17 mouse cellular contexts compared by ENCODE assay signal in the genomic region with DNA sequence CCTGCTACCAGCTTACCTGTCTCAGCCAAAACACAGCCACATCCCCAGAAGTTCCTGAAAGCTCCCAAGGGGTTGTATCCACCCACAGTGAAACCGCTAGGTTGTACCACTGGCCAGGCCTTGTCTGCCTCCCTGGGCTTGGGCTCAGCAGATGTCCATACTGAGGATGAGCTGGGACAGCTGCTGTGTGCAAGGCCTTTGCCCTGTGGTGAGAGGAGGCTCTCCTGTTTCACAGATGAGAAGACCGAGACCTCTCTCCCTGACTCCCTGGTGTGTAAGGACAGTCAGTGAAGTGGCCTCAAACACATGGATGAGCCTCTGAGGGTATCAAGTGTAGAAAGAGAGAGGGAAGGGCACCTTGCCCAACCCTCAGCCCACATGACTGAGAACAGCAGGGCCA. TPM values are rescaled to one million over a fixed set of nuclear protein-coding genes. Genes with fewer than 3 reads are reported as not detected.
DNase-seq lines count a peak whose midpoint lies in the region; ATAC-seq and TF ChIP-seq lines count a peak whose summit lies in the region.
"Had no signal": no experiment of that assay in that cellular context is flagged by ENCODE, and none has a peak within 500 bp of the region (broad histone marks: within the 10 kb centered on the region; RNA-seq: fewer than 3 reads in every experiment).

No protein-coding gene starts in this region.

- intact Hi-C loops in heart, postnatal 10 days (cut with DNase I) = no loop called here

- WGBS in bone marrow, adult 2 months = 68% methylated on average over 2 of the region's 2 CpGs
- 56% methylated on average over 2 of the region's 2 CpGs for WGBS in liver, embryonic 15.5 days (ENCODE audit: insufficient replicate concordance)

- no peaks in the 10 kb centered on the region for H3K9me3 ChIP-seq in liver, embryonic 15.5 days (replicated peaks)
- H3K9me3 ChIP-seq: midbrain, embryonic 12.5 days; neural tube, embryonic 12.5 days had no signal

- DNase-seq in heart, adult 11 months = peak; percentile 87
- DNase-seq in heart, postnatal 10 days = no peak
- DNase-seq in layer of hippocampus, adult 2 months (ENCODE audit: low spot score in 2 of 2) = no peak
- DNase-seq in layer of hippocampus, adult 18-20 months (ENCODE audit: low spot score in 2 of 2) = no peak
- no peak for DNase-seq in layer of hippocampus, adult 8-10 months (ENCODE audit: low spot score in 2 of 2)
- no peak for DNase-seq in frontal cortex, postnatal 14 days (ENCODE audit: low spot score in 2 of 2)
- DNase-seq: cerebellum, adult 2 months; forebrain, postnatal 0 days; kidney, postnatal 14 days; lung, embryonic 14.5 days had no signal

- no peak overlapping the region for H3K4me3 ChIP-seq in layer of hippocampus, adult 2 months
- H3K4me3 ChIP-seq in bone marrow, adult 2 months (replicated peaks; ENCODE audit: control insufficient read depth, low read depth, low read length) = no peak overlapping the region
- H3K4me3 ChIP-seq in liver, embryonic 15.5 days (replicated peaks) = no peak overlapping the region
- H3K4me3 ChIP-seq: midbrain, embryonic 12.5 days; neural tube, embryonic 12.5 days had no signal

- peaks cover 34% of the 10 kb centered on the region for H3K4me1 ChIP-seq in bone marrow, adult 2 months (ENCODE audit: control insufficient read depth, insufficient read depth, low read length)
- H3K4me1 ChIP-seq in liver, embryonic 15.5 days (replicated peaks) = peaks cover 95% of the 10 kb centered on the region
- H3K4me1 ChIP-seq: midbrain, embryonic 12.5 days had no signal

- no peak for TF ChIP-seq CTCF in layer of hippocampus, adult 2 months (conservative IDR thresholded peaks at IDR 0.05)
- no peak for TF ChIP-seq CTCF in bone marrow, adult 2 months (IDR thresholded peaks at IDR 0.05; ENCODE audit: control insufficient read depth, insufficient read depth, low read length)

- no peak overlapping the region for H3K9ac ChIP-seq in liver, embryonic 15.5 days
- H3K9ac ChIP-seq: forebrain, postnatal 0 days; lung, embryonic 14.5 days; midbrain, embryonic 12.5 days; neural tube, embryonic 12.5 days had no signal

- H3K27ac ChIP-seq in layer of hippocampus, adult 2 months = peak overlapping the region; percentile 74; the same call in 1 of the 2 replicates
- peak overlapping the region; percentile 62 for H3K27ac ChIP-seq in bone marrow, adult 2 months (ENCODE audit: control insufficient read depth, insufficient read depth, low read depth, low read length, poor library complexity)
- peak overlapping the region; percentile 61 for H3K27ac ChIP-seq in liver, embryonic 15.5 days (replicated peaks)
- H3K27ac ChIP-seq: midbrain, embryonic 12.5 days; neural tube, embryonic 12.5 days had no signal

- no peaks in the 10 kb centered on the region for H3K27me3 ChIP-seq in liver, embryonic 15.5 days
- H3K27me3 ChIP-seq: midbrain, embryonic 12.5 days; neural tube, embryonic 12.5 days had no signal

- no peak for ATAC-seq in liver, embryonic 15.5 days (ENCODE audit: insufficient read depth)
- ATAC-seq: forebrain, postnatal 0 days; hindbrain, embryonic 16.5 days had no signal

- peaks cover 3% of the 10 kb centered on the region for H3K36me3 ChIP-seq in liver, embryonic 15.5 days (replicated peaks)
- H3K36me3 ChIP-seq: neural tube, embryonic 12.5 days had no signal

- 0 out of 2 replicates have a peak overlapping the region, but pooled peaks have one; percentile 25 for H3K4me2 ChIP-seq in liver, embryonic 15.5 days
- H3K4me2 ChIP-seq: midbrain, embryonic 12.5 days; neural tube, embryonic 12.5 days had no signal

- no peak for TF ChIP-seq POLR2A in bone marrow, adult 2 months (IDR thresholded peaks at IDR 0.05; ENCODE audit: borderline replicate concordance, control insufficient read depth, low read depth, low read length)

RNA-seq across cellular contexts. Expression of a gene that starts 11.2 kb away (rescaled TPM):
- total RNA-seq in heart, postnatal 10 days (2021) = 10 to 100 TPM; 48.3 to 61.0 TPM
- total RNA-seq in layer of hippocampus, adult 2 months (2021) = 10 to 100 TPM; 45.3 to 45.4 TPM
- total RNA-seq in layer of hippocampus, adult 18-20 months (2021) = 10 to 100 TPM; 37.0 to 40.5 TPM
- 27.4 and 43.3 TPM in 2 replicates for polyA plus RNA-seq in bone marrow, adult 2 months (2011; ENCODE audit: insufficient read depth, insufficient read length, low replicate concordance, missing spikeins)
- 34.5 and 43.8 TPM in 2 replicates for polyA plus RNA-seq in liver, embryonic 15.5 days (2015; fragmentation: Nextera tagmentation; extraction: Ambion mirVana)
- 10 to 100 TPM; 33.0 to 49.0 (median 39.5) TPM for total RNA-seq in layer of hippocampus, adult 8-10 months (2022)

RNA-seq across cellular contexts. Expression of a gene that starts 32.0 kb away (rescaled TPM):
- total RNA-seq in heart, postnatal 10 days (2021) = under 1 TPM; 0.35 to 0.81 TPM
- 1 to 10 TPM; 6.4 to 7.8 TPM for total RNA-seq in layer of hippocampus, adult 2 months (2021)
- 1 to 10 TPM; 8.5 to 9.2 TPM for total RNA-seq in layer of hippocampus, adult 18-20 months (2021)
- not detected in 2 replicates for polyA plus RNA-seq in bone marrow, adult 2 months (2011; ENCODE audit: insufficient read depth, insufficient read length, low replicate concordance, missing spikeins)
- polyA plus RNA-seq in liver, embryonic 15.5 days (2015; fragmentation: Nextera tagmentation; extraction: Ambion mirVana) = 0.25 and 0.40 TPM in 2 replicates
- 1 to 10 TPM; 3.5 to 6.2 (median 4.4) TPM for total RNA-seq in layer of hippocampus, adult 8-10 months (2022)
- total RNA-seq: ES-E14 had no signal
- polyA plus RNA-seq: activated CD4-positive, CD25-positive, alpha-beta regulatory T cell, adult 4 months had no signal

RNA-seq across cellular contexts. Expression of a gene that starts 35.3 kb away (rescaled TPM):
- 1 to 10 TPM; 3.1 to 3.2 TPM for total RNA-seq in heart, postnatal 10 days (2021)
- 1 to 10 TPM; 1.0 to 1.5 TPM for total RNA-seq in layer of hippocampus, adult 2 months (2021)
- 1 to 10 TPM in 1 of 2 experiments, not detected in 1; 1.0 TPM for total RNA-seq in layer of hippocampus, adult 18-20 months (2021)
- 3.4 TPM in 1 of 2 replicates, not detected in the other for polyA plus RNA-seq in bone marrow, adult 2 months (2011; ENCODE audit: insufficient read depth, insufficient read length, low replicate concordance, missing spikeins)
- 0.70 and 0.85 TPM in 2 replicates for polyA plus RNA-seq in liver, embryonic 15.5 days (2015; fragmentation: Nextera tagmentation; extraction: Ambion mirVana)
- total RNA-seq in layer of hippocampus, adult 8-10 months (2022) = 1 to 10 TPM; 1.1 to 1.7 (median 1.3) TPM
- total RNA-seq: forebrain, postnatal 0 days had no signal
- polyA plus RNA-seq: activated CD4-positive, CD25-positive, alpha-beta regulatory T cell, adult 4 months had no signal

RNA-seq across cellular contexts. Expression of a gene that starts 38.5 kb away (rescaled TPM):
- total RNA-seq in heart, postnatal 10 days (2021) = 10 to 100 TPM; 19.2 to 22.0 TPM
- total RNA-seq in layer of hippocampus, adult 2 months (2021) = 10 to 100 TPM; 40.6 to 40.8 TPM
- 10 to 100 TPM; 38.8 to 42.0 TPM for total RNA-seq in layer of hippocampus, adult 18-20 months (2021)
- polyA plus RNA-seq in bone marrow, adult 2 months (2011; ENCODE audit: insufficient read depth, insufficient read length, low replicate concordance, missing spikeins) = 10.2 and 20.3 TPM in 2 replicates
- 12.0 and 13.1 TPM in 2 replicates for polyA plus RNA-seq in liver, embryonic 15.5 days (2015; fragmentation: Nextera tagmentation; extraction: Ambion mirVana)
- total RNA-seq in layer of hippocampus, adult 8-10 months (2022) = 10 to 100 TPM; 40.5 to 43.7 (median 42.7) TPM

RNA-seq across cellular contexts. Expression of a gene that starts 55.2 kb away (rescaled TPM):
- total RNA-seq in heart, postnatal 10 days (2021) = 10 to 100 TPM; 10.2 to 12.5 TPM
- 10 to 100 TPM; 21.4 to 30.4 TPM for total RNA-seq in layer of hippocampus, adult 2 months (2021)
- 10 to 100 TPM; 19.0 to 22.6 TPM for total RNA-seq in layer of hippocampus, adult 18-20 months (2021)
- 8.0 and 14.1 TPM in 2 replicates for polyA plus RNA-seq in bone marrow, adult 2 months (2011; ENCODE audit: insufficient read depth, insufficient read length, low replicate concordance, missing spikeins)
- 13.8 and 16.4 TPM in 2 replicates for polyA plus RNA-seq in liver, embryonic 15.5 days (2015; fragmentation: Nextera tagmentation; extraction: Ambion mirVana)
- 10 to 100 TPM; 26.1 to 30.5 (median 28.1) TPM for total RNA-seq in layer of hippocampus, adult 8-10 months (2022)
